Mouse (Mus musculus) hindbrain, embryonic 11.5 days (tissue): ENCODE results near the gene Cavin2. TPM values are rescaled to one million over a fixed set of nuclear protein-coding genes. Genes with fewer than 3 reads are reported as not detected.

Experiments used
- ATAC-seq: fragments of 200-750 bp; cut with Nextera tagmentation; 2 replicates; pipeline ENCODE4 v1.8.0; 2017; ENCODE audit warnings: mild to moderate bottlenecking, moderate TSS enrichment, moderate library complexity; ENCODE audit not compliant: low FRiP score
- DNase-seq: peaks from one replicate; pipeline ENCODE4 v3.0.0-alpha.2; 2015; ENCODE audit warnings: low spot score
- H3K27ac ChIP-seq: fragments of 300-500 bp; sonication (generic); 2 replicates; pipeline ENCODE4 v1.5.1; 2014; ENCODE audit warnings: mild to moderate bottlenecking, low read depth, low read length
- H3K27me3 ChIP-seq: fragments of 300-500 bp; sonication (generic); 2 replicates; pipeline ENCODE4 v1.6.1; 2014; ENCODE audit warnings: mild to moderate bottlenecking, low read length, moderate library complexity, mixed read lengths; ENCODE audit not compliant: control insufficient read depth, insufficient read depth
- H3K36me3 ChIP-seq: fragments of 300-500 bp; sonication (generic); 2 replicates; pipeline ENCODE4 v1.6.1; 2014; ENCODE audit warnings: mild to moderate bottlenecking, low read length, moderate library complexity, mixed read lengths; ENCODE audit not compliant: control insufficient read depth, insufficient read depth
- H3K4me1 ChIP-seq: fragments of 300-500 bp; sonication (generic); replicated peaks from 2 replicates; pipeline ENCODE4 v1.6.1; 2014; ENCODE audit warnings: low read length, mixed read lengths; ENCODE audit not compliant: control insufficient read depth, insufficient read depth
- H3K4me2 ChIP-seq: fragments of 300-500 bp; sonication (generic); replicated peaks from 2 replicates; pipeline ENCODE4 v1.6.1; 2014; ENCODE audit warnings: mild to moderate bottlenecking, low read depth, low read length
- H3K4me3 ChIP-seq: fragments of 300-500 bp; sonication (generic); 2 replicates; pipeline ENCODE4 v1.5.1; 2014; ENCODE audit warnings: low read depth, low read length
- H3K9ac ChIP-seq: fragments of 300-500 bp; sonication (generic); 2 replicates; pipeline ENCODE4 v1.6.1; 2014; ENCODE audit warnings: low read depth, low read length
- H3K9me3 ChIP-seq: fragments of 300-500 bp; sonication (generic); 2 replicates; pipeline ENCODE4 v1.6.1; 2016; ENCODE audit warnings: low read length; ENCODE audit not compliant: control insufficient read depth
- WGBS: fragments of 180-500 bp; shearing (Covaris S2); extraction: QIAGEN DNeasy Blood & Tissue Kit; methylation state at CpG from one replicate; pipeline ENCODE4 v1.1.7; 2014; 5-methylcytosine and 5-hydroxymethylcytosine counted together
- polyA plus RNA-seq: library from polyadenylated mRNA; unstranded; fragments of >200 nt; fragmentation: Nextera tagmentation; extraction: Ambion mirVana; gene quantifications from 2 replicates; pipeline ENCODE4 v1.2.1, GENCODE M21; 2014

The Cavin2 gene
- polyA plus RNA-seq, 1 experiment from 2014 or later: 4.5 TPM

DNA sequence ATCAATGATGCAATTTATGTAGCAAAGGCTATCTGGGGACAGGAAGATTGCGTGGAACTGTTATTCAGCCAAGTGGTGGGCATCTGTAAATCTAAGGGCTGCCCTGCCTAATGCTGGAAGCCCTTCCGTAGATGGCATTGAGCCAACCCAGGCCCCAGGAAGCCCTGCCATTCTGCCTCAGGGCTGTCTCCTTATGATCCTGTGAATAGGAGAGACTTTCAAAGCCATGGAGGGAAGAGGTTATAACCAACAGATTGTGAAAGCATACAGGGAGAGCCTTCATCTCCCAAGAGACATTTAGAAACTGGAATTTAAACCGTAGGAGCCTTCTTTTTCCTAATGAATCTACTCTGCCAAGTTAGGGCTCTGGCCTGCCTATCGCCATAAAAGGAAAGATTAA is 1.7 kb downstream of the Cavin2 start:
- WGBS: 85% methylated on average over 4 of the region's 4 CpGs
- no peak overlapping the region for H3K4me3 ChIP-seq
- ATAC-seq: no peak
- DNase-seq: no peak
- H3K36me3 ChIP-seq: no peaks in the 10 kb centered on the region
- no peak overlapping the region for H3K9ac ChIP-seq
- H3K4me1 ChIP-seq: no peaks in the 10 kb centered on the region
- no peak overlapping the region for H3K4me2 ChIP-seq
- H3K9me3 ChIP-seq: no peaks in the 10 kb centered on the region
- no peaks in the 10 kb centered on the region for H3K27me3 ChIP-seq
- no peak overlapping the region for H3K27ac ChIP-seq

DNA sequence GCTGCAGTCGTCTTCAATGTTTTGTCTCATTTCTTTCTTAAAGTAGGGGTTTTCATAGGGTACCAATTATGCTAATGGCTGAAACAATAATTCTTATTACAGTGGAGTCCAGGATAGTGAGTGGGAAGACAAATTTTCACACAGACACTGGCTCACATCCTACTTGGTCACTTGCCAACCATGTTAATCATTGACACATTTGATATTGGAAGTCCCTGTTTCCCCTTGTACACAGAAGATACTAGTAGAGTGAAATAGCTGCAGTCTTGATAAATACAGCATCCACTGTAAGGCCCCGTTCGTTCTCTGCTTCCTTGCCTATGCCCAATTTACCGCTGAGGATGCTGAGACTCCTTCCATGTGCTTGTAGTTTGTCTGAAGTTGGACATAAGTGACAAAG is 3.4 kb downstream of the Cavin2 start:
- Histone ChIP-seq H3K4me1 (no peaks in the 10 kb centered on the region), H3K9me3 (no peaks in the 10 kb centered on the region), H3K36me3 (no peaks in the 10 kb centered on the region), H3K4me2 (no peak overlapping the region), H3K27me3 (no peaks in the 10 kb centered on the region), H3K27ac (no peak overlapping the region), H3K9ac (no peak overlapping the region), H3K4me3 (no peak overlapping the region)
- no peak for DNase-seq
- 89% methylated on average over 4 of the region's 4 CpGs for WGBS
- ATAC-seq: no peak

DNA sequence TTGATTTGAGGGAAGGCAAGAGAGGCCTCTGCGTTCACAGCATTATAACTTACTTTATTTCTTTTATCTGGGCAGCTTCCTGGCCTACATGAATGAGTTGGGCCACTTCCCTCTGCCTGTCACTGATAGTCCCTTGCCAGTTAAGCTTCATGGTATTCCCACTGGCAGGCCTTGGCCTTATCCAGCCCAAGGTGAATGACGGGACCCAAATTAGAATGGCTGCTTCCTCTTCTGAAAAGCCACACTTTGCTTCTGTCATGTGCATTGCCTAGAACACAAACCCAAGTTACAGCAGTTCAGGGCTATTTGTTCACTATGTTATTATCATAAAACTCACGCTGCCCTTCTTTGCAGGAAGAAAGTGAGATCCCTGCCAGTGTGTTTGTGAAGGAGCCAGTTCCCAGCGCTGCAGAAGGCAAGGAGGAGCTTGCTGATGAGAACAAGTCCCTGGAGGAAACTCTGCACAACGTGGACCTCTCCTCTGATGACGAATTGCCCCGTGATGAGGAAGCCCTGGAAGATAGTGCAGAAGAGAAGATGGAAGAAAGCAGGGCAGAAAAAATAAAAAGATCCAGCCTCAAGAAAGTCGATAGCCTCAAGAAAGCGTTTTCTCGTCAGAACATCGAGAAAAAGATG is 11.5 kb downstream of the Cavin2 start:
- WGBS: 87% methylated on average over 11 of the region's 11 CpGs
- Histone ChIP-seq H3K4me2 (no peak overlapping the region), H3K9ac (no peak overlapping the region), H3K36me3 (no peaks in the 10 kb centered on the region), H3K4me3 (no peak overlapping the region), H3K27ac (no peak overlapping the region), H3K4me1 (no peaks in the 10 kb centered on the region), H3K27me3 (no peaks in the 10 kb centered on the region), H3K9me3 (no peaks in the 10 kb centered on the region)
- no peak for ATAC-seq
- DNase-seq: no peak

DNA sequence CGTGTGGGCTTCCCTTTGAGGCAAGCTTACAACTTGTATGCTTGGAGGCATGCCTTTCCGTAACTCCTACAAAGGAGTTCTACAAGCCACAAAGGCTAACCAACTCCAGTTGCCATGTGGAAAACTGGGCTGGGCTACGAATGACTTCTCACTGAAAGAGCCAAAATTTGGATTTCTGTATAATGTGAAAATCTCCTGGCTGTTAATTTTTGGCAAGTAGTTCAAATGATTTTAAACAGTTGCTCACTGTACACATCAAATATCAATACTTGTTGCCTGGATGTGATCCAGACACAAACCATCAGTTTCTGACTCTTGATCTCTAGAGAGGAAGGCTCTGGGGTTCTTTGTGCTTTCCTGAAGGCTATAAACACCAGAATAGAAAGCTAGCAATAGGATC is 18.1 kb downstream of the Cavin2 start:
- Histone ChIP-seq H3K4me3 (no peak overlapping the region), H3K4me2 (no peak overlapping the region), H3K9ac (no peak overlapping the region), H3K36me3 (no peaks in the 10 kb centered on the region), H3K4me1 (no peaks in the 10 kb centered on the region), H3K27ac (no peak overlapping the region), H3K27me3 (no peaks in the 10 kb centered on the region), H3K9me3 (no peaks in the 10 kb centered on the region)
- 80% methylated on average over 3 of the region's 3 CpGs for WGBS
- ATAC-seq (no peak), DNase-seq (no peak)

DNA sequence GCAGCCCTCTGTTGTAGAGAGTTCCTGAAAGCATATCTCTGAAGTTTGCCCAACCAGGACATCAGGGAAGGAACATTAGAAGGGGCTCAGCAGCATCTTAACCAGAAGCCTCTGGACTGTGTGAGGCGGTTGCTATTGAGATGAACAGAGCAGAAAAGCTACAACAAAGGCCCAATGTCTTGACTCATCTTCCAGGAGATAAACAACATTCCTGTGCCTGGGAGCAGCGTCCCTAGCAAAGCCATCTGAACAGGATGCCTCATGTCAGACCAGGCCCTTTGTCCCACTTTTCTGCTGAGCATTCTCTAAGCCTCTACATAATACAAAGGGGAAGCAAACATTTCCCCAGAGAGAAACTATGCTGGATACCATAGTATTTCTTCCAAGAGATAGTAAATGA is 26.6 kb downstream of the Cavin2 start:
- Histone ChIP-seq H3K9me3 (no peaks in the 10 kb centered on the region), H3K27me3 (no peaks in the 10 kb centered on the region), H3K4me2 (no peak overlapping the region), H3K4me1 (no peaks in the 10 kb centered on the region), H3K36me3 (no peaks in the 10 kb centered on the region), H3K9ac (no peak overlapping the region), H3K4me3 (no peak overlapping the region), H3K27ac (no peak overlapping the region)
- no peak for ATAC-seq
- 33% methylated on average over 2 of the region's 2 CpGs for WGBS
- DNase-seq: no peak

DNA sequence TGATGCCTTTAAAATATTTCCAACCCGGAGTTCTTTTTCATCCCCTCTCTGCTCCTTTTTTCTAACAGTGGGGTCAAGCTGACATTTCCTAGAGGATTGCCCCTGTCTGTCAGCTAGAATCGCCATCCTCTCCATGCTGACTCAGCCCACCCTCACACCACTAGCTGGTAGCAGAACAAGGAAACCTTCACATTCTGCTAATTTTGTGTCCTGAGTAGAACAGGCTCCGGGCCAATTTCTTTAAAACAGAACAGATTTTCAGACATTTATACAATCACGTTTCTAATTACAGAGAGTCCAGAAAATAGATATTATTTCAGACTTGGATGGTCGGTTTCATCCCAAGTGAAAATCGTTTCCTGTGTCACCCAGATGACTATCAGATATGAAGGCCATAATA is 34.6 kb downstream of the Cavin2 start:
- Histone ChIP-seq H3K4me1 (no peaks in the 10 kb centered on the region), H3K9me3 (no peaks in the 10 kb centered on the region), H3K4me2 (no peak overlapping the region), H3K27ac (no peak overlapping the region), H3K36me3 (no peaks in the 10 kb centered on the region), H3K4me3 (no peak overlapping the region), H3K27me3 (no peaks in the 10 kb centered on the region), H3K9ac (no peak overlapping the region)
- WGBS: 79% methylated on average over 6 of the region's 6 CpGs
- DNase-seq: no peak
- ATAC-seq: no peak

DNA sequence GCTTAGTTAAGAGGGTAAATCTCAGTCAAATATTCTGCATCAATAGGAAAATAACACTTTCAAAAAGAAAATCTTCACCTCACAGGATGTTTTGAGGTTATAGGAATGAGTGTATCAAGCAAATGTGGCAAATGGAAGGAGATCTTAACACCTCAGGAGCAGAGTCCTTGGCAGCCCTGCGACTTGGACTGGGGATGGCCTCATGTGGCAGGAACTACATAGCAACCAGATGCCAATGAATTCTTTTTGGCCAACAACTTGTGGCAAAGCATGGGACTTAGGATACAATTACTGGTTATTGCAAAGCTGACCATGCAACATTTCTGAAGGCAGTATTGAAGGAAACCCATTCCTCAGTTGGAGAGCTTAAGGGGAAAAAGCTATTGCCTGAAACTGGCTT is 39.6 kb downstream of the Cavin2 start:
- ATAC-seq: no peak
- Histone ChIP-seq H3K4me1 (no peaks in the 10 kb centered on the region), H3K36me3 (no peaks in the 10 kb centered on the region), H3K4me2 (no peak overlapping the region), H3K27me3 (no peaks in the 10 kb centered on the region), H3K27ac (no peak overlapping the region), H3K9ac (no peak overlapping the region), H3K4me3 (no peak overlapping the region), H3K9me3 (no peaks in the 10 kb centered on the region)
- WGBS: 100% methylated on average over 1 of the region's 1 CpGs
- no peak for DNase-seq

DNA sequence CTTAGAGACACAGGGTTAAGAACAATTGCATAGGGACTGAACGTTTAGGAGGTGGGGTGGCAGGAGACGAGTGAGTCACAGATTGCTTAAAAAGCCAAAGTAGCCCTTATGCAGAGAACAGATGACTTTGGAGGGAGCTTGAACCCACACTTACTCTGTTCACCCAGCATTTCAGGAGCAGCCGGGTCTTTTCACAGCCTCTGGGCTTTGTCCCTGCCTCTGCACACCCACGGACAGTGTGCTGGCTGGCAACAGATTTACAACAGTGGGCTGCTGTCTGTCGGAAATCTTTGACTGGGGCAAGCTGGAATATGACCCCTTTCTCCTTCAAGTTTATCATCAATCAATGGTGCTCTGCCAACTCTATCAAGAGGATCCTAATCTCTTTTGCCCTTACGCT is 44.1 kb downstream of the Cavin2 start:
- Histone ChIP-seq H3K4me1 (no peaks in the 10 kb centered on the region), H3K4me2 (no peak overlapping the region; the same call in 1 of the 2 replicates), H3K27me3 (no peaks in the 10 kb centered on the region), H3K9ac (no peak overlapping the region), H3K36me3 (no peaks in the 10 kb centered on the region), H3K9me3 (no peaks in the 10 kb centered on the region), H3K27ac (no peak overlapping the region), H3K4me3 (no peak overlapping the region)
- WGBS: 55% methylated on average over 6 of the region's 6 CpGs
- DNase-seq: peak; percentile 30
- no peak for ATAC-seq

DNA sequence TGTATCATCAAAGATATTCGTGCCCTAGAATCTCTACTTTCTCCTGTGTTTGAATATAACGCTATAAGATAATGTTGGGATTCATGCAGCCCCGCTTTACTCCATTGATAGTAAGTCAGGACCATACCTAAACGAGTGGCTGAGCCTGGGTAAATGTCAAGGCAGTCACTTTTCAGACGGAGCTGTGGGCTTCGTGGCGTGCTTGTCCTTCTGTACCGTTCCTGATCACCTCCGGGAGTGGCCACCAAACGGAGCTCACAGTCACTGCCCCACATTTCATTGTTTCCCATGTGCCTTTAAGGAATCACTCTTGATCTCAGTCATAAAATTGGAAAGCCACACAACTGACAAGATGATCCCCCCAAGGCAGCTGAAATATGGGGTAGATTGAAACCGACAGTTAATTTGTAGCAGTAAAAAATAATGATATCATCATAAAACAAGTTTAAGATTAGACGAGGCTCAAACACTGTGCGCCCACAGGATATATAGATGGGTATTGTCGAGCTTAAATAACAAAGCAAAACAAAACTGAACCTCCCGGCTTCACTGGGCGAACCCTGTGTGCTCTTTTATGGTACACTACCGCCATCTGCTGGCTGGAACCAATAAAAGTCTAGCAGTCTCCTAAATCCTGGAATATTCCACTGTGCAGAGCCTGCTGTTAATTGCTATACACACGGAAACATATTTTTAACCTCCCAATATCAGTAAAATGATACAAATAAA is 44.8 kb downstream of the Cavin2 start:
- peak overlapping the region; percentile 44; the same call in 1 of the 2 replicates for H3K9ac ChIP-seq
- no peaks in the 10 kb centered on the region for H3K9me3 ChIP-seq
- H3K4me3 ChIP-seq: peak overlapping the region; percentile 6; the same call in 1 of the 2 replicates
- 36% methylated on average over 18 of the region's 18 CpGs for WGBS
- peak; percentile 93 for ATAC-seq
- no peaks in the 10 kb centered on the region for H3K4me1 ChIP-seq
- H3K36me3 ChIP-seq: no peaks in the 10 kb centered on the region
- H3K27me3 ChIP-seq: no peaks in the 10 kb centered on the region
- DNase-seq: peak; percentile 92
- peak overlapping the region; percentile 35 for H3K4me2 ChIP-seq
- no peak overlapping the region; the same call in 1 of the 2 replicates for H3K27ac ChIP-seq
